Mouse (Mus musculus) left cerebral cortex, postnatal 36 days (tissue): ENCODE data around the gene Cstf2. TPM values are rescaled to one million over a fixed set of nuclear protein-coding genes. Genes with fewer than 3 reads are reported as not detected.
A peak's percentile ranks its signal among the peaks of the same experiment; 100 is the strongest.

ENCODE experiments used
- DNase-seq, 2 experiments: peaks; one replicate each; pipeline ENCODE4 v3.0.0; 2021 to 2022; ENCODE audit warnings: low spot score in 2 of 2, mixed read lengths in 1 of 2
- intact Hi-C: fragments of 180-260 bp; cut with DNase I; formaldehyde crosslinking; loops from one replicate; pipeline ENCODE4 v1.15.1; 2025
- microRNA-seq: library from miRNA; unstranded; fragments of <30 nt; microRNA quantifications from one replicate; pipeline ENCODE4 v1.2.0, GENCODE M21; 2022
- total RNA-seq, 2 experiments: library from RNA; stranded (reverse); gene quantifications; 2 replicates each; pipeline ENCODE4 v1.2.3; 2021

The Cstf2 gene
- total RNA-seq = 100 to 1,000 TPM; 110 to 135 TPM

GRCm38 (mm10) chrX:134058987-134059712 is at the start of gene Cstf2:
Gene Cstf2 (plus strand): TSS chrX:134059187.
- peak; percentile 92 to 93 for DNase-seq
- intact Hi-C loops = no loop called here

- intact Hi-C loops = loop anchor here (2.0 kb wide), 1 partner anchor 88 kb away; no protein-coding TSS in a partner anchor
- peak; percentile 12 to 60 for DNase-seq
Measured at GRCm38 (mm10) chrX:134019005-134019404, 40.0 kb upstream of the Cstf2 start.

- intact Hi-C loops = loop anchor here (10.0 kb wide), 1 partner anchor 236 kb away; no protein-coding TSS in a partner anchor
Measured at GRCm38 (mm10) chrX:134020664-134021063, 38.3 kb upstream of the Cstf2 start.

GRCm38 (mm10) chrX:134048994-134049393 is 10.0 kb upstream of the Cstf2 start:
- intact Hi-C loops = no loop called here
- no peak for DNase-seq

More at GRCm38 (mm10) chrX:134020664-134021063, 38.3 kb upstream of the Cstf2 start:
- no peak for DNase-seq

GRCm38 (mm10) chrX:134056897-134057296 is 2.1 kb upstream of the Cstf2 start:
- intact Hi-C loops = no loop called here
- DNase-seq = no peak

GRCm38 (mm10) chrX:134058040-134058875 is 729 bp upstream of the Cstf2 start:
- intact Hi-C loops = no loop called here
- peak in 1 of 2 experiments; percentile 4 for DNase-seq

GRCm38 (mm10) chrX:134059764-134060163 is 777 bp downstream of the Cstf2 start:
- intact Hi-C loops = no loop called here
- no peak for DNase-seq

GRCm38 (mm10) chrX:134085453-134085852 is 26.5 kb downstream of the Cstf2 start:
- no peak for DNase-seq
- intact Hi-C loops = no loop called here

GRCm38 (mm10) chrX:134102641-134103040 is 43.7 kb downstream of the Cstf2 start:
- DNase-seq = peak in 1 of 2 experiments; percentile 5
- intact Hi-C loops = no loop called here

GRCm38 (mm10) chrX:134111767-134112166 is 52.8 kb downstream of the Cstf2 start:
- intact Hi-C loops = no loop called here
- no peak for DNase-seq

GRCm38 (mm10) chrX:134116417-134116816 is 57.4 kb downstream of the Cstf2 start:
- DNase-seq = no peak
- intact Hi-C loops = no loop called here

GRCm38 (mm10) chrX:134128549-134128948 is 69.6 kb downstream of the Cstf2 start:
- no peak for DNase-seq
- intact Hi-C loops = no loop called here

- no peak for DNase-seq
- intact Hi-C loops = no loop called here
Measured at GRCm38 (mm10) chrX:134132295-134132694, 73.3 kb downstream of the Cstf2 start.

GRCm38 (mm10) chrX:134133821-134134220 is 74.8 kb downstream of the Cstf2 start:
- intact Hi-C loops = no loop called here
- DNase-seq = no peak

Small RNAs within 50 kb of the gene (microRNA-seq; reads per million reads assigned to microRNA genes)
- gene Mir3112 = not detected

Other genes with a start within 250 kb of the Cstf2 start
- gene Tnmd, start 208.2 kb upstream of the Cstf2 start, total RNA-seq = under 1 TPM; 0.29 to 0.47 TPM
- 10 to 100 TPM; 15.0 to 16.0 TPM for gene Tspan6, start 160.8 kb upstream of the Cstf2 start, total RNA-seq
- gene Srpx2, start 150.8 kb upstream of the Cstf2 start, total RNA-seq = 1 to 10 TPM in 1 of 2 experiments, under 1 TPM in 1; 0.97 to 1.0 TPM
- under 1 TPM; 0.27 to 0.54 TPM for gene Sytl4, start 77.4 kb upstream of the Cstf2 start, total RNA-seq
- 1 to 10 TPM; 1.2 to 1.6 TPM for gene Xkrx, start 102.9 kb downstream of the Cstf2 start, total RNA-seq
- gene Arl13a, start 128.3 kb downstream of the Cstf2 start, total RNA-seq = not detected
- not detected for gene Nox1, start 162.8 kb downstream of the Cstf2 start, total RNA-seq
- gene Trmt2b, start 217.8 kb downstream of the Cstf2 start, total RNA-seq = 1 to 10 TPM; 8.1 to 8.7 TPM
- 10 to 100 TPM; 54.4 to 65.1 TPM for gene Tmem35a, start 236.0 kb downstream of the Cstf2 start, total RNA-seq
- gene Cenpi, start 248.9 kb downstream of the Cstf2 start, total RNA-seq = under 1 TPM; 0.11 to 0.25 TPM